Mouse (Mus musculus) embryonic fibroblast, embryonic 13.5 days (primary cell): Measurements from ENCODE around the gene Grap.

ENCODE experiments used
- CTCF ChIP-seq: IDR thresholded peaks from 2 replicates; pipeline ENCODE4 v1.5.1; 2011; ENCODE audit warnings: mild to moderate bottlenecking, control low read depth, low read length, moderate library complexity, borderline replicate concordance; ENCODE audit not compliant: insufficient read depth
- POLR2A ChIP-seq: IDR thresholded peaks from 2 replicates; pipeline ENCODE4 v1.6.1; 2011; ENCODE audit warnings: low read depth, mild to moderate bottlenecking, control low read depth, low read length, moderate library complexity

DNA sequence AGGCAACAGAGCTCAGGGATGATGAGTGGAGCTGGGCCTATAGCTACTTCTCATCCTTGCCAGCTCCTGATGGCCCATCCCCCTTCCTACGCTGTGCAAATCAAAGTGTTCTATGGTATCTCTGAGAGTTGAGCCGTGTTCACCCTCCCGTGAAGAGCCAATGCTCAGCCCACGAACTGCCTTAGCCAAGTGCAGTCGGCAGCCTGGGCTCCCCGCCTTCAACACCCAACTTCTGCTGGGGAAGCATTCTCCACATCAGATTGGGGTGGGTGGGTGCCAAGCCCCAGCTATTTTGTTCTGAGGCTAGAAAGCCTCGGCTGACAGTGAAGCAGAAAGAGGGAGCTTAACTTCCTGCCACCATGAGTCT is 4.3 kb upstream of the Grap start:
- TF ChIP-seq CTCF, result no peak
- TF ChIP-seq POLR2A, result no peak
